In the genomic region with DNA sequence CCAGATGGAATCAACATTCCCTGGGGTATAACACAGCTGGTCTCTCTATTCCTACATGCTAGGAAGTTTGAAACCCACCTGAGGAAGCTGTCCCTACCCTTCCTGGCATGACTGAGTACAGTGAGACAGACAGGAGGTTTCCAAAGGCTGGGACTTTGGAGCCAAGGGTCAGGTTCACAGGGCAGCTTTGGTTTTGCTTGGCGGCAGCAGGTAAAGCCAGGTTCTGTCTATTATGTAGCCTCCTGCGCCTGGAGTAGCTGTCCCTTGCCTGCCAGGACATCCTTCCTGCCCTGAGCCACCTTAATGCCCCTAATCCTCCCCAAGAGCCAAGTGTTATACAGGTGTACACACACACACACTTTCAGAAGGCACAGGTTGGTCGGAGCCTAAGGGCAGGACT, we compare ENCODE assay signal across 16 mouse cellular contexts. TPM values are rescaled to one million over a fixed set of nuclear protein-coding genes. Genes with fewer than 3 reads are reported as not detected.
A peak's percentile ranks its signal among the peaks of the same experiment; 100 is the strongest.
DNase-seq lines count a peak whose midpoint lies in the region; ATAC-seq lines count a peak whose summit lies in the region.
"Had no signal": no experiment of that assay in that cellular context is flagged by ENCODE, and none has a peak within 500 bp of the region (broad histone marks: within the 10 kb centered on the region; RNA-seq: fewer than 3 reads in every experiment).

No protein-coding gene starts in this region.

- H3K9ac ChIP-seq in heart, embryonic 13.5 days, result peak overlapping the region; percentile 50; the same call in 1 of the 2 replicates
- no peak overlapping the region for H3K9ac ChIP-seq in midbrain, embryonic 11.5 days (ENCODE audit: low read length)
- H3K9ac ChIP-seq: embryonic facial prominence, embryonic 13.5 days; liver, embryonic 14.5 days had no signal

- intact Hi-C loops in heart, postnatal 10 days (cut with DNase I), result no loop called here

- no peak for DNase-seq in heart, postnatal 10 days
- DNase-seq in midbrain, embryonic 11.5 days (ENCODE audit: low spot score, missing footprints), result peak; percentile 49
- no peak for DNase-seq in midbrain, embryonic 10.5 days (ENCODE audit: low spot score)
- DNase-seq in kidney, postnatal 25 days, result peak; percentile 50 to 76
- no peak for DNase-seq in adrenal gland, postnatal 14 days
- no peak for DNase-seq in forebrain, embryonic 10.5 days (ENCODE audit: extremely low spot score, low spot score)
- DNase-seq: adrenal gland, postnatal 25 days; cerebellum, adult 9-10 months; lung, postnatal 10 days; thymus, postnatal 36 days had no signal

- H3K4me1 ChIP-seq in heart, embryonic 13.5 days, result peaks cover 32% of the 10 kb centered on the region
- no peaks in the 10 kb centered on the region for H3K4me1 ChIP-seq in midbrain, embryonic 11.5 days (ENCODE audit: control insufficient read depth, insufficient read depth, low read length)
- H3K4me1 ChIP-seq in midbrain, embryonic 10.5 days, result peaks cover 25% of the 10 kb centered on the region
- H3K4me1 ChIP-seq in forebrain, embryonic 10.5 days, result peaks cover 25% of the 10 kb centered on the region

- WGBS in heart, embryonic 13.5 days, result 88% methylated on average over 3 of the region's 3 CpGs
- WGBS in midbrain, embryonic 11.5 days, result 90% methylated on average over 3 of the region's 3 CpGs
- WGBS in midbrain, embryonic 10.5 days, result 91% methylated on average over 3 of the region's 3 CpGs
- WGBS in forebrain, embryonic 10.5 days, result 87% methylated on average over 3 of the region's 3 CpGs

- H3K27me3 ChIP-seq in heart, embryonic 13.5 days (replicated peaks), result no peaks in the 10 kb centered on the region
- H3K27me3 ChIP-seq in midbrain, embryonic 11.5 days (ENCODE audit: control insufficient read depth, insufficient read depth, low read length), result peaks cover 5% of the 10 kb centered on the region; the same call in 1 of the 2 replicates
- H3K27me3 ChIP-seq in midbrain, embryonic 10.5 days (ENCODE audit: low read depth, poor library complexity, severe bottlenecking), result peaks cover 16% of the 10 kb centered on the region
- peaks cover 11% of the 10 kb centered on the region for H3K27me3 ChIP-seq in forebrain, embryonic 10.5 days (ENCODE audit: poor library complexity, severe bottlenecking)
- H3K27me3 ChIP-seq: embryonic facial prominence, embryonic 13.5 days had no signal

- H3K27ac ChIP-seq in heart, embryonic 13.5 days (replicated peaks), result no peak overlapping the region
- H3K27ac ChIP-seq in midbrain, embryonic 11.5 days (ENCODE audit: low read depth, low read length), result no peak overlapping the region
- H3K27ac ChIP-seq in midbrain, embryonic 10.5 days (replicated peaks), result no peak overlapping the region
- no peak overlapping the region for H3K27ac ChIP-seq in forebrain, embryonic 10.5 days
- H3K27ac ChIP-seq: embryonic facial prominence, embryonic 13.5 days; liver, embryonic 14.5 days had no signal

- H3K9me3 ChIP-seq in heart, embryonic 13.5 days, result no peaks in the 10 kb centered on the region
- H3K9me3 ChIP-seq in midbrain, embryonic 11.5 days (ENCODE audit: control insufficient read depth, low read length), result no peaks in the 10 kb centered on the region
- no peaks in the 10 kb centered on the region for H3K9me3 ChIP-seq in midbrain, embryonic 10.5 days (replicated peaks)
- H3K9me3 ChIP-seq in forebrain, embryonic 10.5 days, result no peaks in the 10 kb centered on the region
- H3K9me3 ChIP-seq: embryonic facial prominence, embryonic 13.5 days had no signal

- no peak overlapping the region for H3K4me3 ChIP-seq in heart, embryonic 13.5 days
- no peak overlapping the region for H3K4me3 ChIP-seq in midbrain, embryonic 11.5 days (ENCODE audit: low read depth, low read length)
- no peak overlapping the region for H3K4me3 ChIP-seq in midbrain, embryonic 10.5 days
- H3K4me3 ChIP-seq in forebrain, embryonic 10.5 days, result no peak overlapping the region
- H3K4me3 ChIP-seq: embryonic facial prominence, embryonic 13.5 days had no signal

- ATAC-seq in heart, embryonic 13.5 days (ENCODE audit: extremely low read depth, insufficient number of reproducible peaks, low FRiP score, low TSS enrichment), result no peak
- no peak for ATAC-seq in midbrain, embryonic 11.5 days (ENCODE audit: low FRiP score)
- ATAC-seq: activated CD4-positive, CD25-positive, alpha-beta regulatory T cell, adult 4 months; hindbrain, embryonic 16.5 days; midbrain, embryonic 16.5 days had no signal

- peaks cover 4% of the 10 kb centered on the region; the same call in 1 of the 2 replicates for H3K36me3 ChIP-seq in heart, embryonic 13.5 days
- no peaks in the 10 kb centered on the region for H3K36me3 ChIP-seq in midbrain, embryonic 11.5 days (ENCODE audit: control insufficient read depth, insufficient read depth, low read length)
- peaks cover 11% of the 10 kb centered on the region; the same call in 1 of the 2 replicates for H3K36me3 ChIP-seq in midbrain, embryonic 10.5 days
- H3K36me3 ChIP-seq in forebrain, embryonic 10.5 days (replicated peaks), result peaks cover 32% of the 10 kb centered on the region

- no peak overlapping the region for H3K4me2 ChIP-seq in heart, embryonic 13.5 days
- no peak overlapping the region for H3K4me2 ChIP-seq in midbrain, embryonic 11.5 days
- H3K4me2 ChIP-seq: embryonic facial prominence, embryonic 13.5 days had no signal

RNA-seq across cellular contexts. Expression of gene Rps6ka1, which starts 5.7 kb away (rescaled TPM):
- polyA plus RNA-seq in heart, embryonic 13.5 days (2015; fragmentation: Nextera tagmentation; extraction: Ambion mirVana), result 18.3 and 18.9 TPM in 2 replicates
- 1 to 10 TPM; 9.1 to 9.3 TPM for total RNA-seq in heart, postnatal 10 days (2021)
- 22.2 and 25.2 TPM in 2 replicates for polyA plus RNA-seq in midbrain, embryonic 11.5 days (2014; fragmentation: Nextera tagmentation; extraction: Ambion mirVana)
- polyA plus RNA-seq in midbrain, embryonic 10.5 days (2016; fragmentation: Nextera tagmentation; extraction: Ambion mirVana), result 32.4 and 34.5 TPM in 2 replicates
- 17.9 and 19.9 TPM in 2 replicates for total RNA-seq in adrenal gland, postnatal 14 days (2021)
- 42.7 and 44.1 TPM in 2 replicates for polyA plus RNA-seq in forebrain, embryonic 10.5 days (2016; fragmentation: Nextera tagmentation; extraction: Ambion mirVana)

Comparison
In these comparisons a context has a peak if more than half of its experiments do, and no peak if none do; other contexts are left out.
1. DNase-seq: peak in midbrain, embryonic 11.5 days (single experiment) and kidney, postnatal 25 days (2 of 2); none in heart, postnatal 10 days (0 of 2), midbrain, embryonic 10.5 days (single experiment), adrenal gland, postnatal 14 days (single experiment) and forebrain, embryonic 10.5 days (single experiment).